Mouse (Mus musculus) gastrocnemius, adult 2 months (tissue): ENCODE data around the gene Bicdl1. TPM values are rescaled to one million over a fixed set of nuclear protein-coding genes. Genes with fewer than 3 reads are reported as not detected.

Experiments used
- DNase-seq: peaks from one replicate; pipeline ENCODE4 v3.0.0; 2022
- H3K27ac ChIP-seq: fragments of 200-600 bp; 2 replicates; pipeline ENCODE4 v1.8.1; 2022; ENCODE audit warnings: mild to moderate bottlenecking
- H3K4me3 ChIP-seq: fragments of 200-600 bp; 2 replicates; pipeline ENCODE4 v1.8.1; 2022; ENCODE audit warnings: mild to moderate bottlenecking, moderate library complexity
- CTCF ChIP-seq: fragments of 200-600 bp; IDR thresholded peaks from 2 replicates; pipeline ENCODE4 v1.8.1; 2022; ENCODE audit warnings: antibody characterized with exemption, mild to moderate bottlenecking, moderate library complexity
- intact Hi-C: fragments of 180-260 bp; cut with DNase I; formaldehyde crosslinking; loops from one replicate; pipeline ENCODE4 v1.15.1; 2025
- total RNA-seq, 2 experiments: library from RNA; stranded (reverse); gene quantifications; 2 replicates each; pipeline ENCODE4 v1.2.3; 2021

Bicdl1 gene
- total RNA-seq, 2 experiments from 2014 or later = 2.3 to 2.4 TPM

- Histone ChIP-seq H3K4me3 (peak overlapping the region; percentile 79), H3K27ac (peak overlapping the region; percentile 89)
- TF ChIP-seq CTCF = no peak
- DNase-seq = no peak
- intact Hi-C loops = loop anchor here (5.0 to 10.0 kb wide), 2 partner anchors 140 to 363 kb away; no protein-coding TSS in a partner anchor
Observed at GRCm38 (mm10) chr5:115651821-115652220, 79.6 kb downstream of the Bicdl1 start.

- H3K27ac ChIP-seq = no peak overlapping the region
- intact Hi-C loops = loop anchor here (5.0 to 10.0 kb wide), 2 partner anchors 141 to 364 kb away; no protein-coding TSS in a partner anchor
- H3K4me3 ChIP-seq = no peak overlapping the region
- DNase-seq = no peak
- no peak for TF ChIP-seq CTCF
Observed at GRCm38 (mm10) chr5:115650885-115651284, 80.5 kb downstream of the Bicdl1 start.

- Histone ChIP-seq H3K27ac (no peak overlapping the region), H3K4me3 (no peak overlapping the region)
- intact Hi-C loops = loop anchor here (5.0 to 10.0 kb wide), 2 partner anchors 143 to 365 kb away; no protein-coding TSS in a partner anchor
- no peak for TF ChIP-seq CTCF
- DNase-seq = no peak
Observed at GRCm38 (mm10) chr5:115649699-115650098, 81.7 kb downstream of the Bicdl1 start.

GRCm38 (mm10) chr5:115648876-115649275 lies 82.5 kb downstream of the Bicdl1 start:
- TF ChIP-seq CTCF = no peak
- intact Hi-C loops = no loop called here

GRCm38 (mm10) chr5:115644192-115644591 lies 87.2 kb downstream of the Bicdl1 start:
- Histone ChIP-seq H3K4me3 (no peak overlapping the region), H3K27ac (no peak overlapping the region)
- DNase-seq = no peak
- peak; percentile 20; the same call in 1 of the 2 replicates for TF ChIP-seq CTCF
- intact Hi-C loops = no loop called here

More at GRCm38 (mm10) chr5:115648876-115649275, 82.5 kb downstream of the Bicdl1 start:
- no peak overlapping the region for H3K27ac ChIP-seq
- H3K4me3 ChIP-seq = no peak overlapping the region
- DNase-seq = no peak

- H3K27ac ChIP-seq = no peak overlapping the region
- TF ChIP-seq CTCF = no peak
- DNase-seq = no peak
- no peak overlapping the region for H3K4me3 ChIP-seq
- intact Hi-C loops = no loop called here
Observed at GRCm38 (mm10) chr5:115635536-115635935, 95.9 kb downstream of the Bicdl1 start.

- intact Hi-C loops = no loop called here
- no peak overlapping the region for H3K4me3 ChIP-seq
- DNase-seq = no peak
Observed at GRCm38 (mm10) chr5:115634046-115634445, 97.4 kb downstream of the Bicdl1 start.

GRCm38 (mm10) chr5:115633060-115633459 lies 98.4 kb downstream of the Bicdl1 start:
- peak overlapping the region; percentile 97; the same call in 1 of the 2 replicates for H3K27ac ChIP-seq
- TF ChIP-seq CTCF = no peak
- no peak for DNase-seq
- peak overlapping the region; percentile 98 for H3K4me3 ChIP-seq
- intact Hi-C loops = no loop called here

More at GRCm38 (mm10) chr5:115634046-115634445, 97.4 kb downstream of the Bicdl1 start:
- H3K27ac ChIP-seq = no peak overlapping the region
- no peak for TF ChIP-seq CTCF

GRCm38 (mm10) chr5:115632358-115632714 lies 99.1 kb downstream of the Bicdl1 start:
- H3K27ac ChIP-seq = peak overlapping the region; percentile 97
- intact Hi-C loops = no loop called here
- DNase-seq = peak; percentile 54
- TF ChIP-seq CTCF = no peak
- H3K4me3 ChIP-seq = peak overlapping the region; percentile 98

- peak; percentile 13; the same call in 1 of the 2 replicates for TF ChIP-seq CTCF
- DNase-seq = peak; percentile 97
- peak within 1 kb of the TSS; percentile 98 for H3K4me3 ChIP-seq
- H3K27ac ChIP-seq = peak within 1 kb of the TSS; percentile 97
- intact Hi-C loops = no loop called here
Observed at GRCm38 (mm10) chr5:115631505-115632357, 99.7 kb downstream of the Bicdl1 start, which contains the start of gene Rab35. Gene Rab35, plus strand, starts transcription at chr5:115631908.

- TF ChIP-seq CTCF = no peak
- no peak overlapping the region for H3K27ac ChIP-seq
- intact Hi-C loops = no loop called here
- no peak for DNase-seq
- no peak overlapping the region; the same call in 1 of the 2 replicates for H3K4me3 ChIP-seq
Observed at GRCm38 (mm10) chr5:115630291-115630690, 101.1 kb downstream of the Bicdl1 start.

GRCm38 (mm10) chr5:115629672-115630071 lies 101.7 kb downstream of the Bicdl1 start:
- intact Hi-C loops = no loop called here
- no peak for TF ChIP-seq CTCF
- H3K4me3 ChIP-seq = no peak overlapping the region
- no peak for DNase-seq
- no peak overlapping the region for H3K27ac ChIP-seq

- TF ChIP-seq CTCF = no peak
- intact Hi-C loops = no loop called here
- H3K4me3 ChIP-seq = no peak overlapping the region
- no peak overlapping the region for H3K27ac ChIP-seq
- no peak for DNase-seq
Observed at GRCm38 (mm10) chr5:115628083-115628482, 103.3 kb downstream of the Bicdl1 start.
